Mouse (Mus musculus) cerebellum, adult 2 months (tissue): ENCODE measurements around the gene Ran. TPM values are rescaled to one million over a fixed set of nuclear protein-coding genes. Genes with fewer than 3 reads are reported as not detected.

ENCODE experiments used
- DNase-seq, 2 experiments: peaks; one replicate each; pipeline ENCODE4 v3.0.0; 2021
- H3K27ac ChIP-seq: fragments of 200-500 bp; 2 replicates; pipeline ENCODE4 v1.5.1; 2012; ENCODE audit warnings: low read length, control low read depth, inconsistent platforms; ENCODE audit not compliant: insufficient read depth
- H3K27me3 ChIP-seq: fragments of 200-500 bp; 2 replicates; pipeline ENCODE4 v1.6.1; 2012; ENCODE audit warnings: inconsistent platforms, mild to moderate bottlenecking, low read length, moderate library complexity; ENCODE audit not compliant: control insufficient read depth, insufficient read depth
- H3K4me1 ChIP-seq: fragments of 200-500 bp; 2 replicates; pipeline ENCODE4 v1.6.1; 2011; ENCODE audit warnings: low read length; ENCODE audit not compliant: control insufficient read depth, insufficient read depth
- H3K4me3 ChIP-seq: fragments of 200-500 bp; replicated peaks from 2 replicates; pipeline ENCODE3; 2011; ENCODE audit warnings: mild to moderate bottlenecking, low read depth, low read length, control low read depth; ENCODE audit not compliant: insufficient read depth
- CTCF ChIP-seq: fragments of 200-500 bp; IDR thresholded peaks from 2 replicates; pipeline ENCODE4 v1.5.1; 2011; ENCODE audit warnings: low read depth, mild to moderate bottlenecking, control low read depth, low read length, moderate library complexity, borderline replicate concordance; ENCODE audit not compliant: insufficient read depth
- POLR2A ChIP-seq: fragments of 200-500 bp; IDR thresholded peaks from 2 replicates; pipeline ENCODE4 v1.6.1; 2011; ENCODE audit warnings: low read length, control low read depth, borderline replicate concordance; ENCODE audit not compliant: insufficient read depth
- WGBS: fragments of 180-500 bp; shearing (Covaris S2); methylation state at CpG from one replicate; pipeline ENCODE4 v1.1.7; 2018; 5-methylcytosine and 5-hydroxymethylcytosine counted together
- polyA plus RNA-seq: library from polyadenylated mRNA; depleted of rRNA; stranded (reverse); fragments of >200 nt; gene quantifications from 2 replicates; pipeline ENCODE4 v1.2.3, GENCODE M21; 2012

The Ran gene
- polyA plus RNA-seq, 1 experiment = 160 TPM

DNA sequence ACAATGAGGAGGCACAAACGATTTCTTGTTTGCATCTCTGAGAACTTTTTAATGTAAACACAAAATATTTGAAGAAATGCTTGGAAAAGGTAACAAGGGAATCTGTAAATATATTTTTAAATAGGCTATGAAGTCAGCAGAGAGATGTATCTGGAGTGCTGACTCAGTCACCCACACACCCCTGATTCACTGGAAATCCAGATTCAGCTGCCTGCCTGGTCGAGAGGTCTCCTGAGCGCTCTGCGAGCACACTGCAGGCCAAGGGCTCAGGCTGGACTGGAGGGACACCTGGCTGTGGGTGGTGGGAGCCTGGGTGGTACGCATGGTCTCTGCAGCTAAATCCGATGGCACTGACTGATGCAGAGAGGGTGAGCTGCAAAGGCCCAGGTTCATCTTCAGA lies 35.3 kb upstream of the Ran start:
- 97% methylated on average over 6 of the region's 6 CpGs for WGBS
- H3K27me3 ChIP-seq = peaks cover 1% of the 10 kb centered on the region; the same call in 1 of the 2 replicates
- 0 out of 2 replicates have a peak, but pooled peaks cover 3% of the 10 kb centered on the region for H3K4me1 ChIP-seq
- no peak overlapping the region for H3K27ac ChIP-seq
- no peak for DNase-seq
- H3K4me3 ChIP-seq = no peak overlapping the region
- TF ChIP-seq CTCF (no peak), POLR2A (no peak)

DNA sequence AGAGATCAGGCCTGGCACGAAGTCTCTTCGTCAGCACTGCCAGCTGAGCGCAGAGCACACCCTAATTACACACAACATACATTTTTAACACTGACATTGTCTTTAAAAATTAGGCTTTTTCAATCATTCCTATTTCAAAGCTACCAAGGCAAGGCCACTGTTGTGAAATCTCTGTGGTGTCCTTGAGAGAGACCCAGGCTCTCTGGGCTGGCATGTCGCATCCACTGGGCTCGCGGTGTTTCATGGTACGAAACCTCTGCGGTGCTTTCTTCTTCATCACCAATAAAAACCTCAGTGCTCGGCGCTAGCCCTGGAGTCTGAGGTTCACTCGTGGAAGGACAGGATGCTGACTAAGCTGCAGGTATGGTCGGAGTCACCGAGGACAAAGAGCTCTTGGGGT lies 33.9 kb upstream of the Ran start:
- no peak overlapping the region for H3K4me3 ChIP-seq
- 94% methylated on average over 13 of the region's 13 CpGs for WGBS
- H3K27me3 ChIP-seq = no peaks in the 10 kb centered on the region
- TF ChIP-seq CTCF (no peak), POLR2A (no peak)
- no peak for DNase-seq
- H3K27ac ChIP-seq = no peak overlapping the region
- H3K4me1 ChIP-seq = 0 out of 2 replicates have a peak, but pooled peaks cover 3% of the 10 kb centered on the region

DNA sequence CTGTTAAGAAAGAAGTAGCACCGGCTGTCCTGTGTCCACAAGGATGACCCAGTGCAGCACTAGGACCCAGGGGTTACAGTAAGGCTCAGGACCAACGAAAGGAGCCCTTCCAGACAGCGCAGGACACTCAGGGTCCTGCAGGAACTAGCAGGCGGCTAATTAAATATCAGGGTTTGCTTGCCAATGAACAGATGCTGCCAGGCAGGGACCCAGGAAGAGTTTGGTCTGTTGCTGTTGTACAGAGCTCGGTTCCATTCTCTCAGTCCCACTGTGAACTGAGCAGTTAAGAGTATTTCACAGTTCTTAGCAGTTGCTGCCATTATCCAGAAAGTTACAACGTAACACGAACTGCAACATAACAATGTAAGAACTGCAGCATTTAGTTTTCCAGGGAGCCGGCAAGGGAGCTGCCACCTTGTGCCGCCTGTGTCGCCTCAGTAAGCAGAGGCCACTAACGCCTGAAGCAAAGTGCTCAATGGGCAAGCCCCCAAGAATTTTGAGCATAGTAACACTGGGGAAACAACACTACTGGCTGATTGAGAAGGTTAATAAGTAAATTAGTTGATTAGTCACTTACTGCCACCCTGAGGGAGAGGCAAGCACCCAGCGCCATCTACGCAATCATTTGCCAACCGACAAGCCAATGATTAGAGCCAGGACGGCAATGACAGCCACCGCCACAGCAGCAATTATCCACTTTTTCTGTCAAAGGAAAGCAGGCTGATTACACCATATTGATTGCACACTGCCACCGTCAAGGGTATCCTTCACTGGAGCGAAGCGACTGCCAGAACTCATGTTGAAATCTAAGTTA lies 32.5 kb upstream of the Ran start:
- H3K27me3 ChIP-seq = no peaks in the 10 kb centered on the region
- H3K4me3 ChIP-seq = no peak overlapping the region
- 0 out of 2 replicates have a peak, but pooled peaks cover 3% of the 10 kb centered on the region for H3K4me1 ChIP-seq
- no peak overlapping the region for H3K27ac ChIP-seq
- 48% methylated on average over 19 of the region's 19 CpGs for WGBS
- DNase-seq = peak in 1 of 2 experiments; percentile 8
- TF ChIP-seq POLR2A (no peak), CTCF (no peak)

DNA sequence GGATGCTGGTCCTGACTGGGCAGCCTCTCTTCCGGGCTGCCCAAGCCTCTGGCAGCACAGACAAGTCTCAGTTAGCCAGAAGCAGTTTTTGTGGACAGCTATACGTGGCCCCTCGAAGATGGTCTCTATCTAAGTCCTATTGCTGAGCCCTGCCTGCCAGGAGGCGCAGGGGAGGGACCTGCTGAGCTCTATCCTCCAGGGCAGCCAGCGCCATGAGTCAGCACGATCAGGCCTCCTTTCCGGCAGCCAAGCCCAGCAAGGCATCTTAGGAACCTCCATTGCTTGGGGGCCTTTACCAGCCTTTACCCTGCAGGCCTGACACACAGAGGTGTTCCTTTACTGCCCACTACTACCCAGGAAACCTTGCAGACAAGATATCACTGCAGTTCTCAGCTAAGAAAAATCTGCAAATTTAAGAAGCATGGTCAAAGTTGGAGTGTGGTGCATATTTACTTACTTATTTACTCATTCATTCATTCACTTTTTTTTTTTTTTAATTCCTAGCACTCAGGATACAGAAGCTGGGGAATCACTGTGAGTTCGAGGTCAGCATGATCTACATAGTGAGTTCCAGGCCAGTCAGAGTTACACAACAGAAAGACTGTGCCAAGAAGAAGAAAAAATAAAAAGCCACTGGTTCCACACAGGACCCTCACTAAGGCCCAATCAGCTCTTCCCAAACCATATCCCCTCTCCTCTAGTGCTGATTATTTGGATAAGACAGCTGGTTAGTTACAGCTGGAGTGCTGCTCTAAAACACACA lies 19.0 kb upstream of the Ran start:
- no peak for DNase-seq
- Histone ChIP-seq H3K27ac (no peak overlapping the region), H3K4me1 (no peaks in the 10 kb centered on the region), H3K4me3 (no peak overlapping the region), H3K27me3 (no peaks in the 10 kb centered on the region)
- no peak for TF ChIP-seq POLR2A
- TF ChIP-seq CTCF = no peak
- 66% methylated on average over 8 of the region's 8 CpGs for WGBS

DNA sequence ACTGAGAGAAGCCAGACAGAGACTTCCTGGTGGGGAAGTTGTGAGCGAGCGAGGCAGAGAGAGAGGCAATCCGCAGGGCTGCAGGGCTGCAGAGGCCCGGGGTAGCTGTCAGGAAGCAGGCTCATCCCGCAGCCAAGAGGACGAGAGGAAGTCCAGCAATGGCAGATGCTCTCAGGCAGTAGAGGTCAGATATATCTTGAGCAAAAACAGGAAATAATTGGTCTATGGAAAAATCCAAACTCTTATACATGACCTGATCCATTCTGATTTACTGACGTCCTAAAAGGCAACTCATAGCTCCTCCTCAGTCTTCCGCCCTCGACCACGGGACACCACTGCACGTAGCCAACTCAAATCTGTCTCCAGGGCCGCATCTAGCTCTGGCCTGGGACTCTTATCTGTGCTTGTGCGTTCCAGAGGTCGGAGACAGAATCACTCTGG lies 17.3 kb upstream of the Ran start:
- DNase-seq = no peak
- H3K27ac ChIP-seq = no peak overlapping the region
- WGBS = 60% methylated on average over 14 of the region's 14 CpGs
- H3K4me1 ChIP-seq = no peaks in the 10 kb centered on the region
- no peaks in the 10 kb centered on the region for H3K27me3 ChIP-seq
- no peak for TF ChIP-seq POLR2A
- TF ChIP-seq CTCF = no peak
- no peak overlapping the region for H3K4me3 ChIP-seq

DNA sequence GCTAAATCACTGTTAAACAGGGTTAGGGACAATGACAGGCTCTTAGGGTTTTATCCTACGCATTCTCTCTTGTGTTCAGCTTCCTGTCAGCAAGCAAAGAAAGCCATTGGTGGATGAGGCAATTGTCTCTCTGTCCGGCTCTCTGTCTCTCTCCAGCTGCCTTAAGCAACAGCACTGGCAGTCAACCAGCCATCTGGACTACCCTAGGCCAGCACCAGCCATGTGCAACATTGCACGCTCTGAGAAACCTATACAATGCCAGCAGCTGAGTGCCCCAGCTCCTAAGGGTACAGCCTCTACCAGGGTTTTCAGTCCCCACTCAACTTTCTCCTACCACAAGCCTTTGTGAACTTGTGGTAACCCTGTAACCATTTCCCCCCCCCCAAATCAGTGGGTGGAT lies 14.5 kb upstream of the Ran start:
- Histone ChIP-seq H3K27me3 (no peaks in the 10 kb centered on the region), H3K4me1 (no peaks in the 10 kb centered on the region), H3K4me3 (no peak overlapping the region), H3K27ac (no peak overlapping the region)
- TF ChIP-seq CTCF (no peak), POLR2A (no peak)
- no peak for DNase-seq
- 60% methylated on average over 3 of the region's 3 CpGs for WGBS

DNA sequence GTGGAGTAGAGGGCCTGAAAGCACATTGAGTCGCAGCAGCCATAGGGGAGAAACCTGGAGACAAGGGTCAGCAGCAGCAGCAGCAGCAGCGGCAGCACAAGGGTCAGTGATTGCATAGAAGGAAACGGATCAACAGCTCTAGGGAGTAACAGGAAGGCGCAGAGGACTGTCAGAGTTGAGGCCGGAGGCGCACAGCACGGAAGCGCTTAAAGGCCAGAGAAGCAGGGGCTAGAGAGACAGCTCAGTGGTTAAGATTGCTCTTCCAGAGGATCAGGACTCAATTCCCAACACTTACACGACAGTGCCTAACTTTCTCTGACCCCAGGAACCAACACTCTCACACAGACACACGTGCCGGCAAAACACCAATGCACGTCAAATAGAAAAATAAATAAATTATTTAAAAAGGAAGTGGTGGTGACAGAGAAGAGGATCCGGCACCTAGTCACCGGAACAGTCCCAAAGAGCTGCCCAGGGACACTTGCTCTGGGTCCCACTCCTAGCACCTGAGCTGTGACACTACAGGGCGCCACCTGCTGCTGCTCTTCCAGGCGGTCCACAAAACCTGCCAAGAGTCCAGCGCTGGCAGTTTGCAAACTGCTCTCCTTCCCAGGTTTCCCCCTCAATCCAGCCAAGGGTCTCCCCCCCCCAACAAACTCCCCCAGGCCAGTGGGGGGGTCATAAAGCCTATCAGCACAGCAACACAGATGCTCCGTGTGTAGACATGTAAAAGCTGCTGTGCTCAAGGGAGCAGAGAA lies 13.7 kb upstream of the Ran start:
- no peak for TF ChIP-seq POLR2A
- TF ChIP-seq CTCF = no peak
- no peak overlapping the region for H3K27ac ChIP-seq
- 84% methylated on average over 18 of the region's 18 CpGs for WGBS
- no peak for DNase-seq
- H3K4me3 ChIP-seq = no peak overlapping the region
- H3K27me3 ChIP-seq = no peaks in the 10 kb centered on the region
- no peaks in the 10 kb centered on the region for H3K4me1 ChIP-seq
